Mouse (Mus musculus): Measurements from ENCODE around the gene Mctp2. TPM values are rescaled to one million over a fixed set of nuclear protein-coding genes. Genes with fewer than 3 reads are reported as not detected.
A peak's percentile ranks its signal among the peaks of the same experiment; 100 is the strongest.

The Mctp2 gene
- polyA plus RNA-seq, 1 experiment from 2014 or later: 0.25 TPM

- ATAC-seq (replicated peaks; ENCODE audit: insufficient number of reproducible peaks, insufficient read depth, low FRiP score, low read depth): no peak
- Histone ChIP-seq H3K4me1 (replicated peaks) (no peaks in the 10 kb centered on the region), H3K4me2 (no peak overlapping the region), H3K9me3 (replicated peaks) (no peaks in the 10 kb centered on the region), H3K9ac (no peak overlapping the region), H3K36me3 (no peaks in the 10 kb centered on the region), H3K27ac (no peak overlapping the region), H3K27me3 (no peaks in the 10 kb centered on the region), H3K4me3 (no peak overlapping the region)
- WGBS: 70% methylated on average over 8 of the region's 8 CpGs
Measured at GRCm38 (mm10) chr7:72222532-72222931, 83.9 kb downstream of the Mctp2 start.

- Histone ChIP-seq H3K4me3 (no peak overlapping the region), H3K4me1 (replicated peaks) (no peaks in the 10 kb centered on the region), H3K9ac (no peak overlapping the region), H3K36me3 (no peaks in the 10 kb centered on the region), H3K27ac (no peak overlapping the region), H3K9me3 (replicated peaks) (no peaks in the 10 kb centered on the region), H3K4me2 (no peak overlapping the region), H3K27me3 (no peaks in the 10 kb centered on the region)
- WGBS: 48% methylated on average over 7 of the region's 7 CpGs
- ATAC-seq (replicated peaks; ENCODE audit: insufficient number of reproducible peaks, insufficient read depth, low FRiP score, low read depth): no peak
Measured at GRCm38 (mm10) chr7:72218048-72218447, 88.4 kb downstream of the Mctp2 start.

- H3K9me3 ChIP-seq (replicated peaks): no peaks in the 10 kb centered on the region
- H3K4me3 ChIP-seq: no peak overlapping the region
- H3K4me2 ChIP-seq: no peak overlapping the region
- H3K27ac ChIP-seq: no peak overlapping the region
- H3K4me1 ChIP-seq (replicated peaks): no peaks in the 10 kb centered on the region
- ATAC-seq (replicated peaks; ENCODE audit: insufficient number of reproducible peaks, insufficient read depth, low FRiP score, low read depth): no peak; the same call in 1 of the 2 replicates
- 59% methylated on average over 5 of the region's 5 CpGs for WGBS
- H3K36me3 ChIP-seq: no peaks in the 10 kb centered on the region
- H3K9ac ChIP-seq: no peak overlapping the region
- no peaks in the 10 kb centered on the region for H3K27me3 ChIP-seq
Measured at GRCm38 (mm10) chr7:72215563-72216215, 90.7 kb downstream of the Mctp2 start.

DNA sequence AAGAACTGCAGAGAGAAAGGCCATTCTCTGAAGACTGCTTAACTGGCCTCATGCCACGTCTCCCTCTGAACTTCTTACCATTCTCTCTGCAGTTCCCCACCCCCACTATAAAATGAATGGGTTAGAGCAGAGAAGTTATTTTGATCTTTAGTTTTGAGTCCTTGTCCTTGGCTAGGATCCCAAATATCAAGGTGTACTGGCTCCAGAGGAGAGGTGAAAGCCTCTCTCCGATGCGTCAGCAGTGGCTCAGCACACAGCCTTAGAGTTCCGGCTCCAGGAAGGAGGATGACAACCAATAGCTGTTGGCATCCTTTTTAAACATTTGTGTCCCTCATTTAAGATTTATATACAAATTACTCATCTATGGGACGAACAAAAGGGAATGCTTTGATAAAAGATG lies 96.2 kb downstream of the Mctp2 start:
- Histone ChIP-seq H3K36me3 (no peaks in the 10 kb centered on the region), H3K4me1 (replicated peaks) (peaks cover 10% of the 10 kb centered on the region), H3K27ac (no peak overlapping the region), H3K9me3 (replicated peaks) (no peaks in the 10 kb centered on the region), H3K27me3 (no peaks in the 10 kb centered on the region), H3K9ac (no peak overlapping the region), H3K4me2 (no peak overlapping the region), H3K4me3 (no peak overlapping the region)
- WGBS: 73% methylated on average over 5 of the region's 5 CpGs
- no peak for ATAC-seq (replicated peaks; ENCODE audit: insufficient number of reproducible peaks, insufficient read depth, low FRiP score, low read depth)

DNA sequence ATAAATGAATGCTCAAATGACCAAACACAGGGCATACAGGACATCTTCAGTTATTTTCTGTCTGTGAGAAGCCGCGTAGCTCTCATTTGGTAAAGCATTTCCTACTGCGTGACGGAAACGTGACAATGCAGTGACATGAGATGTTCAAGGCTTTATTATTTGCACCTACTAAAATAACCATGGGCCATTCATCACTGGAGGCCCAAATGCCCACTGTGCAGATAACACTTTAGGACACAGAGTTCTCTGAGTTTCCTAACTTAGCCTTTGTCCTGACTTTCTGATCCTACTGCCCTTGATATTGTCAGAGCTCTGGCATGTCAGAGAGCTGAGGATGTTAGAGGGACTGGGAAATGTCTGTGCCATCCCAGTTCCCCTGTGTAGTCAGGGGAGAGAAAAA lies 97.1 kb downstream of the Mctp2 start:
- Histone ChIP-seq H3K4me1 (replicated peaks) (peaks cover 10% of the 10 kb centered on the region), H3K27ac (peak overlapping the region; percentile 24; the same call in 1 of the 2 replicates), H3K27me3 (no peaks in the 10 kb centered on the region), H3K9me3 (replicated peaks) (no peaks in the 10 kb centered on the region), H3K36me3 (no peaks in the 10 kb centered on the region), H3K4me2 (no peak overlapping the region; the same call in 1 of the 2 replicates), H3K4me3 (no peak overlapping the region), H3K9ac (no peak overlapping the region)
- ATAC-seq (replicated peaks; ENCODE audit: insufficient number of reproducible peaks, insufficient read depth, low FRiP score, low read depth): no peak
- 55% methylated on average over 5 of the region's 5 CpGs for WGBS

DNA sequence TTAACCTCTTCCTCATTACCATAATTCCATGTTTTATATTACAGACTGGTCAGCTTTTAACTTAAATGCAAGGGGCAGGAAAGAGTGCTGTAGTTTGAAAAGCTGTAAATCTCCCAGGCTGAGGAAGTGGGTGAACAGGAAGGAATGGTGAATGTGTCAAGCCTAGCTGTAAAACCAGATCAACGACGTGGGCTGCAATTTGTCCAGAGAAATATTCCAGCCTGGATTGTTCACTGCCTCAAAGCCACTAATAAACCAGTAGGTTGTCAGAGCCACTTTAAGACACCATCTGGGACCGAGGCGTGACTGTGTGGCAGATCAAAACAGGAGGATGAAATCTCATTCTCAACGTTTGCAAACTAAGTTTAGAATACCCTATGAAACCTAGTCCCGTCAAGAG lies 99.6 kb downstream of the Mctp2 start:
- Histone ChIP-seq H3K4me1 (replicated peaks) (peaks cover 10% of the 10 kb centered on the region), H3K9ac (no peak overlapping the region), H3K9me3 (replicated peaks) (no peaks in the 10 kb centered on the region), H3K36me3 (no peaks in the 10 kb centered on the region), H3K27ac (no peak overlapping the region), H3K4me3 (no peak overlapping the region), H3K4me2 (no peak overlapping the region), H3K27me3 (no peaks in the 10 kb centered on the region)
- ATAC-seq (replicated peaks; ENCODE audit: insufficient number of reproducible peaks, insufficient read depth, low FRiP score, low read depth): no peak
- 58% methylated on average over 6 of the region's 6 CpGs for WGBS

- ATAC-seq (replicated peaks; ENCODE audit: insufficient number of reproducible peaks, insufficient read depth, low FRiP score, low read depth): no peak
- H3K9me3 ChIP-seq (replicated peaks): no peaks in the 10 kb centered on the region
- no peak overlapping the region for H3K27ac ChIP-seq
- no peaks in the 10 kb centered on the region for H3K36me3 ChIP-seq
- H3K4me1 ChIP-seq (replicated peaks): no peaks in the 10 kb centered on the region
- H3K9ac ChIP-seq: no peak overlapping the region
- WGBS: 82% methylated on average over 1 of the region's 1 CpGs
- no peak overlapping the region for H3K4me2 ChIP-seq
- no peak overlapping the region for H3K4me3 ChIP-seq
- H3K27me3 ChIP-seq: no peaks in the 10 kb centered on the region
Measured at GRCm38 (mm10) chr7:72195709-72196108, 110.7 kb downstream of the Mctp2 start.

DNA sequence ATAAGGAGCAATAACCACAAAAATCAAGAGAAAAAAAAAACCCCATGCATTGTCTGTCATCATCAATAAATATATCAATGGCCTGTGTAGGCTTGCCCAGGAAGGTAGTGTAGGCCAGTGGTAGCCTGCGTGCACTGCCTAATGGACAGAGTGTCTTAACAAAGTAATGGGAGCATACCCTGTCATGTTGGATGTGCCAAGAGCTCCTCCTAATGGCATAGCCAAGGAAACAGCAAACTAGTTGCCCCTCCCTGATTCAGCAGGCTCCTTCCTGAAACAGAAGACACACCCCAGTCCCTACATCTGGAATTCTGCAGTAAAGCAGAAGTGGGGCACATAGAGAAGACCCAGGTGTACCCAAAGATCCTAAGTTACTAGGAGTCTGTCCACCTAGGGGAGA lies 113.1 kb downstream of the Mctp2 start:
- Histone ChIP-seq H3K4me2 (no peak overlapping the region), H3K9me3 (replicated peaks) (no peaks in the 10 kb centered on the region), H3K9ac (no peak overlapping the region), H3K27me3 (no peaks in the 10 kb centered on the region), H3K36me3 (no peaks in the 10 kb centered on the region), H3K4me3 (no peak overlapping the region), H3K4me1 (replicated peaks) (no peaks in the 10 kb centered on the region), H3K27ac (no peak overlapping the region)
- no peak for ATAC-seq (replicated peaks; ENCODE audit: insufficient number of reproducible peaks, insufficient read depth, low FRiP score, low read depth)
- 76% methylated on average over 1 of the region's 1 CpGs for WGBS

- Histone ChIP-seq H3K27me3 (no peaks in the 10 kb centered on the region), H3K9ac (no peak overlapping the region), H3K9me3 (replicated peaks) (no peaks in the 10 kb centered on the region), H3K4me2 (no peak overlapping the region), H3K4me3 (no peak overlapping the region), H3K4me1 (replicated peaks) (no peaks in the 10 kb centered on the region), H3K36me3 (no peaks in the 10 kb centered on the region), H3K27ac (no peak overlapping the region)
- 66% methylated on average over 5 of the region's 5 CpGs for WGBS
- no peak for ATAC-seq (replicated peaks; ENCODE audit: insufficient number of reproducible peaks, insufficient read depth, low FRiP score, low read depth)
Measured at GRCm38 (mm10) chr7:72181651-72182050, 124.8 kb downstream of the Mctp2 start.

- no peaks in the 10 kb centered on the region for H3K9me3 ChIP-seq (replicated peaks)
- H3K4me1 ChIP-seq (replicated peaks): no peaks in the 10 kb centered on the region
- no peaks in the 10 kb centered on the region for H3K27me3 ChIP-seq
- no peak overlapping the region for H3K4me3 ChIP-seq
- 55% methylated on average over 2 of the region's 2 CpGs for WGBS
- no peak overlapping the region for H3K9ac ChIP-seq
- H3K27ac ChIP-seq: no peak overlapping the region
- H3K4me2 ChIP-seq: no peak overlapping the region
- no peaks in the 10 kb centered on the region for H3K36me3 ChIP-seq
- ATAC-seq (replicated peaks; ENCODE audit: insufficient number of reproducible peaks, insufficient read depth, low FRiP score, low read depth): no peak
Measured at GRCm38 (mm10) chr7:72169320-72169719, 137.1 kb downstream of the Mctp2 start.

DNA sequence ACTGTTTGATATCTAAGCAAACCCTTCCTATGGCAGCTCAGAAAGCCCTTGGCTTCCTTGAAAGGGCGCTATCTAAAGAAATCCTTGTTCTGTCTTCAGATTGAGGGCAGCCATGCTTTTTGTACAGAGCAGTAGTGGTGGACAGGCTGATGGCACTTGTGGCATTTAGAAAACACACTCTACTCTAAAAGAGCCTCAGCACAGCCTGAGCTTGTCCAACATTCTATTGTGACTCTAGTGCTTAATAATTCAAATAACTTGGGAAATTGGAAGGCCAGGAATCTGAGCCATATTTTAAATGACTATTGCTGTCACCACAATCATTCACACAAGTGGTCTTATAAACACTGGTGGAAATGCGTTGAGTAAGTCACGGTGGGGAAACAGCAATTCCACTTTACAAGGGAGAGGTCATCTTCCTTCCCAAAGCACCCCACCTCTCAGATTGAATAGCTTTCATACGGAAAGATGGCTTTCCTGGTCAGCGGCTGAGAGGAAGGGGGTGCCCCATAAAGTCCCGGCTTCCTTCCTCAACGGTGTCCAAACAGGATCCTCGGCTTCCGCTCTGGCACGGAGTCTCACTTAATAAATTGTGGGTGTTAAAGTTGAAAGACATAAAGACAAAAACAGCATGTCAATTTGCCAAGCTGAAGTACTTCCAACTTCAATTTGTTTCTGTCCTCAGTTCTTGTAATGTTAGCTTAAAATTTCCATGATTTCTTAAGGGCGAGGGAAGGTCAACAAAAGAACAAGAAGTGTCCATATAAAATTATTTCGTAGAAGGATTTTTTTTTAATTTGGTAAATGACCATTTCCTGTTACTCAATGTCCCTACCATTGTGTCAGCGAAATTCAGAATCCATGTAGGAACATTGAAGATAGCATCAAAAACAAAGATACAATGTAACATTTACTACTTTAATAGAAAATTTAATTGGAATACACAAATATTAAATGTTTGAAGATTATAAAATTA lies 140.4 kb downstream of the Mctp2 start:
- H3K4me1 ChIP-seq (replicated peaks): no peaks in the 10 kb centered on the region
- no peak overlapping the region for H3K4me2 ChIP-seq
- no peaks in the 10 kb centered on the region for H3K36me3 ChIP-seq
- no peak overlapping the region for H3K27ac ChIP-seq
- H3K9me3 ChIP-seq (replicated peaks): no peaks in the 10 kb centered on the region
- no peak for ATAC-seq (replicated peaks; ENCODE audit: insufficient number of reproducible peaks, insufficient read depth, low FRiP score, low read depth)
- no peak overlapping the region for H3K9ac ChIP-seq
- H3K27me3 ChIP-seq: no peaks in the 10 kb centered on the region
- no peak overlapping the region for H3K4me3 ChIP-seq
- WGBS: 64% methylated on average over 13 of the region's 13 CpGs
